Mouse (Mus musculus) E14TG2a.4 (cell line): ENCODE data around the gene Cort.

ENCODE experiments used
- CTCF ChIP-seq: conservative IDR thresholded peaks from 2 replicates; pipeline ENCODE4 v1.5.1; 2014; ENCODE audit warnings: low read length
- NANOG ChIP-seq: IDR thresholded peaks from 2 replicates; pipeline ENCODE4 v1.6.1; 2014; ENCODE audit warnings: borderline replicate concordance, low read length, mixed read lengths
- POU5F1 ChIP-seq: IDR thresholded peaks from 2 replicates; pipeline ENCODE4 v1.6.1; 2014; ENCODE audit warnings: low read length, borderline replicate concordance

DNA sequence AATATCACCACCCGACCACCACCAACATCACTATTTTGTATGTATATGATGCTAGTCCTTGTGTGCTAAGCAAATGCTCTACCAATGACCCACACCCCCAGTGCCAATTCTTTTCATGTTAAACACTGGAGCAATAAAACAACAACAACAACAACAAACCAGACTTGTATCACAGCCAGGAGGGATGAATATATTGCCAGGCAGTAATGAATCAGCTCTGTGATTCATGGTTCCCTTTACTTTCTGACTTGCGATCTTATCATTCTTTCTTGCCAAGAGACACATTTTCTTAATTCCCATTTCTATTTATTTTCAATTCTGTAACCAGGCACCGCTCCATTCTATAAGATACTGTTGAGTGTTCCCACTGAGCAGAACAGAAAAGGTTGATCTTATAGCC is 25.1 kb downstream of the Cort start:
- TF ChIP-seq CTCF (no peak), POU5F1 (no peak), NANOG (no peak)
